Mouse (Mus musculus) forebrain, embryonic 12.5 days (tissue): Measurements from ENCODE around the gene Ccdc175. TPM values are rescaled to one million over a fixed set of nuclear protein-coding genes. Genes with fewer than 3 reads are reported as not detected.

Source experiments
- ATAC-seq: fragments of 200-750 bp; cut with Nextera tagmentation; 2 replicates; pipeline ENCODE4 v1.8.0; 2017; ENCODE audit warnings: moderate TSS enrichment; ENCODE audit not compliant: low FRiP score
- H3K27ac ChIP-seq: fragments of 300-500 bp; sonication (generic); 2 replicates; pipeline ENCODE4 v1.5.1; 2016; ENCODE audit warnings: mild to moderate bottlenecking
- H3K27me3 ChIP-seq: fragments of 300-500 bp; sonication (generic); 2 replicates; pipeline ENCODE4 v1.6.1; 2016; ENCODE audit warnings: mild to moderate bottlenecking
- H3K36me3 ChIP-seq: fragments of 300-500 bp; sonication (generic); replicated peaks from 2 replicates; pipeline ENCODE4 v1.6.1; 2016; ENCODE audit warnings: mild to moderate bottlenecking
- H3K4me1 ChIP-seq: fragments of 300-500 bp; sonication (generic); 2 replicates; pipeline ENCODE4 v1.6.1; 2016
- H3K4me2 ChIP-seq: fragments of 300-500 bp; sonication (generic); 2 replicates; pipeline ENCODE4 v1.6.1; 2016; ENCODE audit warnings: mild to moderate bottlenecking, moderate library complexity
- H3K4me3 ChIP-seq: fragments of 300-500 bp; sonication (generic); replicated peaks from 2 replicates; pipeline ENCODE4 v1.5.1; 2016; ENCODE audit warnings: mild to moderate bottlenecking
- H3K9ac ChIP-seq: fragments of 300-500 bp; sonication (generic); 2 replicates; pipeline ENCODE4 v1.6.1; 2016; ENCODE audit warnings: mild to moderate bottlenecking
- H3K9me3 ChIP-seq: fragments of 300-500 bp; sonication (generic); 2 replicates; pipeline ENCODE4 v1.6.1; 2016
- WGBS: fragments of 180-500 bp; shearing (Covaris S2); methylation state at CpG from one replicate; pipeline ENCODE4 v1.1.7; 2016; 5-methylcytosine and 5-hydroxymethylcytosine counted together
- polyA plus RNA-seq: library from polyadenylated mRNA; unstranded; fragments of >200 nt; fragmentation: Nextera tagmentation; extraction: Ambion mirVana; gene quantifications from 2 replicates; pipeline ENCODE4 v1.2.1, GENCODE M21; 2016

The Ccdc175 gene
- polyA plus RNA-seq, 1 experiment from 2014 or later, result not detected

DNA sequence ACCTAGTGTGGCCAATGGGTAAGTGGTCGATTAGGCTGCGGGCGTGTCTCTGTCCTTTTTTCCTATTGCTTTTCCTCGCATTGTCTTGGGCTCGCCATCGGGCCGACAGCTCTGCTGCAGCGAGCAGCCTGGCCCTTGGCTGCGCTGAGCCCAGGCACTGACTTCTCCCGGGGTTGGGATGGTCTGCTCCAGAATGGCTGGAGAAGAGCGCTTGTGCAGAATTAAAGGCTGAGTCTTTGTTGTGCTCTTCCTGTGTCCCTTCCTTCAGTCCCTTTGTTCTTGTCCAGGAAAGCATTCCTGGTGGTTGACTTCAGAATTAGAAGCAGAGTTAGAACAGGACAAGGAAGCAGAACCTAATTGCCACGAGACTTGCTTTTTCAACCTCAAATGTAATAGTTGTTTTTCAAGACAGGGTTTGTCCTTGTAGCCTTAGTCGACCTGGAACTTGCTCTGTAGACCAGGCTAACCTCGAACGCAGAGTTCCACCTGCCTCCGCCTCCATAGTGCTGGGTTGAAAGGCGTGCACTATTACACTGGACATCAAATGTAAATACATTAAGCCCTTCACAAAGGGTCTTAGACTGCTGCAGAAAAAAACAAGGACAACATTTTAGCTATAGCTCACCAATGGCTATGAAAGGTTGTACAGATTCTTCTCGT lies 98.5 kb downstream of the Ccdc175 start:
- H3K36me3 ChIP-seq, result peaks cover 7% of the 10 kb centered on the region
- H3K4me2 ChIP-seq, result peak overlapping the region; percentile 69
- peak overlapping the region; percentile 70 for H3K4me3 ChIP-seq
- no peaks in the 10 kb centered on the region for H3K27me3 ChIP-seq
- peaks cover 30% of the 10 kb centered on the region for H3K4me1 ChIP-seq
- peak overlapping the region; percentile 98 for H3K27ac ChIP-seq
- ATAC-seq, result no peak
- peak overlapping the region; percentile 84 for H3K9ac ChIP-seq
- H3K9me3 ChIP-seq, result no peaks in the 10 kb centered on the region
- whole genome bisulfite sequencing, result 1% methylated on average over 18 of the region's 18 CpGs

DNA sequence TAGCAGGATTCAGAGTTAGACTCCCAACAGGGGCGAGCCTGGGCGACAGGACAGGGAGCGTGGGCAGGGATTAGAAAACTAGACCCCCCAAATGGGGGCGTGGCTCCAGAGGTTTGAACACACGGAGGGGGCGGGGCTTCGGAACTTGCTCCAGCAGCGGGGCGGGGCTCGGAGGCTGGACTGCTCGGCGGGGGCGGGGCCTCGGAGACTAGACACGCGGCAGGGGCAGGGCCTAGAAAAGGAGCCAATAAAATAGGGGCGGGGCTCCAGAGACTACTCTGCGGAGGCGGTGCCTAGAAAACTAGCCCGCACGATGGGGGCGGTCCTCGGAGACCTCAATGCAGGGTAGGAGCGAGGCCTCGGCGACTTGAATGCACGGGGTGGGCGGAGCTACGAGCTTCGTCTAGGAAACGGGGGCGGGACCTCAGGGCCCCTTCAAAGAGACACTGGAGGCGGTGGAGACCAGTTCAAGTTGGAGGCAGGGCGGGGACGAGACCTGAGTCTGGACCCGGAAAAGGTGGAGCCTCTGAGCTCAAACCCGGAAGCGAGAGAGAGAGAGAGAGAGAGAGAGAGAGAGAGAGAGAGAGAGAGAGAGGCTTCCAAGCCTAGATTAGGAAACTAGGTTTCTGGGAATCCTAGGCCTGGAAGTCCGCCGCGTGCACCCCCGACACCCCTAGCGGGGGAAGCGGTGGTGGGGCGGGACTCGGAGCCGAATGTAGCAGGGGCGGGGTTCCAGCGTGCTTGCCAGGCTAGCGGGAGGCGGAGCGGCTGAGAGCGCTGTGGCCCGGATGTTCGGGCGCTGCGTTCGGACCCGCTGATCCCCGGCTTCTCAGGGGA lies 99.3 kb downstream of the Ccdc175 start, which contains the start of the genes L3hypdh and Jkamp:
Gene L3hypdh, minus strand, starts transcription at position 111 of the 837 bp plus-strand sequence.
Gene Jkamp, plus strand, starts transcription at position 261 of the 837 bp plus-strand sequence.
- WGBS, result under 1% methylated on average over 60 of the region's 60 CpGs
- H3K36me3 ChIP-seq, result peaks cover 3% of the 10 kb centered on the region; the same call in 1 of the 2 replicates
- ATAC-seq, result peak; percentile 97
- H3K9me3 ChIP-seq, result no peaks in the 10 kb centered on the region
- peak within 1 kb of the TSS; percentile 84 for H3K9ac ChIP-seq
- H3K4me3 ChIP-seq, result peak within 1 kb of the TSS; percentile 70
- peaks cover 30% of the 10 kb centered on the region for H3K4me1 ChIP-seq
- peak within 1 kb of the TSS; percentile 98 for H3K27ac ChIP-seq
- H3K27me3 ChIP-seq, result no peaks in the 10 kb centered on the region
- H3K4me2 ChIP-seq, result peak within 1 kb of the TSS; percentile 69

GRCm38 (mm10) chr12:72085024-72085328 lies 99.9 kb downstream of the Ccdc175 start:
- no peaks in the 10 kb centered on the region for H3K36me3 ChIP-seq
- H3K4me2 ChIP-seq, result peak overlapping the region; percentile 69
- H3K9ac ChIP-seq, result peak overlapping the region; percentile 52
- H3K27ac ChIP-seq, result peak overlapping the region; percentile 73
- no peaks in the 10 kb centered on the region for H3K9me3 ChIP-seq
- under 1% methylated on average over 31 of the region's 31 CpGs for WGBS
- H3K4me3 ChIP-seq, result peak overlapping the region; percentile 70
- H3K4me1 ChIP-seq, result peaks cover 30% of the 10 kb centered on the region
- no peak for ATAC-seq
- H3K27me3 ChIP-seq, result no peaks in the 10 kb centered on the region

DNA sequence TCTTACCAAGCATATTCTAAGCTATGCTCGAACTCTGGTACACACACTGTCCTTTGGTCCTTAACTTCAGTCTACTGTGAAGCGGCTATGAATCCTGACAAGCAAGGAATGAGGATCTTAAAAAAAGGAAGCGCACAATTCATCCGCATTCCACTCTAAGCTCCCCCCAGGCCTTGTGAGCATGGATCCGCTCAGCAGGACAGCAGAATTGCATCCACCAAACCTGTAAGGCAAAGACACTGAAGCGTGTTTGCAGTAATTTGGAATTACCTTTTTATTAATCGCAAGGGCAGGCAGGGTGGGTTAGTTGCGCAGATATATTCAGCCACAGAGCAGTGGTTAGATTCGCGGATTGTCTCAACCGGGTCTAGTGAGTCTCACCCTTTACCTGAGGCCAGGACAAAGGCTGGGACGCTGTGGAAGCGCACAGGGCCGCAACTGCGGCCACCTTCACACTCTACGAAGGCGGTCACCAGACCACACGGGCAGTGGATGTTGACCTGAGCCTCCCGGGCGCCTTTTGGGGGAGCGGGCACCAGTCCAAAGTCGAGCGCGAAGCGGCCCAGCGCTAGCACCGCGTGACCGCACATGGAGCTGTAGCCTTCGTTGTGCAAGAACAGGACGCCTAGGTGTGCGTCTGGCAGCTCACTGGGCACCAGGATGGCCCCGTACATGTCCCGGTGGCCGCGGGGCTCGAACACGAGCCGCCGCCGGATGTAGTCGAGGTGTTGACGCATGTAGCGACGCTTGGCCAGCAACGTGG lies 100.4 kb downstream of the Ccdc175 start:
- no peaks in the 10 kb centered on the region for H3K27me3 ChIP-seq
- peak overlapping the region; percentile 73 for H3K27ac ChIP-seq
- peaks cover 30% of the 10 kb centered on the region for H3K4me1 ChIP-seq
- no peaks in the 10 kb centered on the region for H3K9me3 ChIP-seq
- H3K36me3 ChIP-seq, result no peaks in the 10 kb centered on the region
- peak overlapping the region; percentile 70 for H3K4me3 ChIP-seq
- peak; percentile 5 for ATAC-seq
- H3K9ac ChIP-seq, result peak overlapping the region; percentile 52
- H3K4me2 ChIP-seq, result peak overlapping the region; percentile 69
- 3% methylated on average over 46 of the region's 46 CpGs for WGBS

- Histone ChIP-seq H3K27me3 (no peaks in the 10 kb centered on the region), H3K4me3 (no peak overlapping the region), H3K27ac (no peak overlapping the region), H3K36me3 (no peaks in the 10 kb centered on the region), H3K9ac (no peak overlapping the region), H3K4me2 (no peak overlapping the region), H3K9me3 (no peaks in the 10 kb centered on the region), H3K4me1 (peaks cover 30% of the 10 kb centered on the region)
- ATAC-seq, result no peak
- WGBS, result 87% methylated on average over 9 of the region's 9 CpGs
Observed at GRCm38 (mm10) chr12:72083265-72083664, 101.6 kb downstream of the Ccdc175 start.

DNA sequence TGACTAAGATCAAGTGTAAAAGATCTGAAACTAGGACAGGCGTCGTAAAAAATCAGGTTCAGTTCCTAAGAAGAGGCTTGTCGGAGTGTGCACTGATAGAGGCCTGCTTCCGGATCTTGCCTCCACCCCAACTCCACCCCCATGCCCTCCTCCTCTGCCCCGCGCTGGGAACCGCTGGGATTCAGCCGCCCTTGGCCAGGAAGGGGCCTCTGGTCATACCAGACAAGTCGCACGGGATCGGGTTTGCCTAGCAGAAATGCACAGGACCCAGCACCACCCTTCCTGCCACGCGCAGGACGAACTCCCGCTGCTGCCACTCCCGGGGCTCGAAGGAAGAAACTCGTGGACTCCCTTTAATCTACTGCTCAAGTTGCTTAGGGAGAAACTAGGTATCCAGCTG lies 102.5 kb downstream of the Ccdc175 start:
- Histone ChIP-seq H3K4me1 (peaks cover 21% of the 10 kb centered on the region), H3K27ac (no peak overlapping the region), H3K4me2 (peak overlapping the region; percentile 24; the same call in 1 of the 2 replicates), H3K27me3 (no peaks in the 10 kb centered on the region), H3K9me3 (no peaks in the 10 kb centered on the region), H3K4me3 (no peak overlapping the region), H3K36me3 (no peaks in the 10 kb centered on the region), H3K9ac (0 out of 2 replicates have a peak overlapping the region, but pooled peaks have one; percentile 1)
- WGBS, result 42% methylated on average over 18 of the region's 18 CpGs
- ATAC-seq, result no peak

DNA sequence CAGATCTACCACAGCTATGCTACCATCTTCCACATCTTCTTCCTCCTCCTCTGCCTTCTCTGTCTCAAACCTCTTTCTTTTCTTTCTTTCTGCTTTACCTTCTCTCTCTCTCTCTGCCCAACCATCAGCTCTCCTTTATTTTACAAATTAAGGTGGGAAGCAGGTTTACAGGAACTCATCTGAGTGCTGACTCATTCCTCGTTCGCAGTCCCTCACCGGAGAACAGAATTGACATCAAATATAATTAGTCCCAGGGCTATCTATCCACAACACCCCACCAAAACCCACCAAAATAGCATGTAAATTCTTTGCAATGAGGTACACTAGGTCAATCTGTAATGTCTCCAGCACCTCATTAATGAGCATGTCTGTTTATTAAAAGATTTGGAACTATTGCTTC lies 102.9 kb downstream of the Ccdc175 start:
- Histone ChIP-seq H3K4me2 (no peak overlapping the region), H3K27ac (no peak overlapping the region), H3K9me3 (no peaks in the 10 kb centered on the region), H3K4me1 (peaks cover 19% of the 10 kb centered on the region), H3K9ac (no peak overlapping the region), H3K36me3 (no peaks in the 10 kb centered on the region), H3K4me3 (no peak overlapping the region), H3K27me3 (no peaks in the 10 kb centered on the region)
- ATAC-seq, result no peak
- 84% methylated on average over 3 of the region's 3 CpGs for WGBS

DNA sequence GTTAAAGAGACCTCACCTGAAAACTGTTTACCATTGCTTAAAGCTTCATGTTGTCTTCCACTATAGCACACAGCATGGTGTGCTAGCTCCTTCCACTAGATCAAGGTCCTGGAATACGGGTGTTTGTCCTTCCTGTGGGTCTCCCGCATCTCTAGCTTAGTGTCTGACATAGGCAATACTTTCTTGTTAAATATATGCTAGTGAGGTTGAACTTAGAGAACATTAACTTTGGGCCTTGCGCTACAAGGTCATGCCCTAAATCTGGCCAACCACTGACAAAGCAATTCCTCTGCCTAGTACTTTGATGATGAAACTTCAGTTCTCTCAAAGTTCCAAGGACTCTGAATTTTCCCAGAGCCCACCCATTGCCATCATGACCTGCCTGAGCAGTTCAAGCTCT lies 106.6 kb downstream of the Ccdc175 start:
- Histone ChIP-seq H3K4me2 (no peak overlapping the region), H3K27ac (no peak overlapping the region), H3K9ac (no peak overlapping the region), H3K4me1 (peaks cover 7% of the 10 kb centered on the region; the same call in 1 of the 2 replicates), H3K27me3 (no peaks in the 10 kb centered on the region), H3K36me3 (no peaks in the 10 kb centered on the region), H3K9me3 (no peaks in the 10 kb centered on the region), H3K4me3 (no peak overlapping the region)
- no peak for ATAC-seq
- WGBS, result 89% methylated on average over 3 of the region's 3 CpGs

DNA sequence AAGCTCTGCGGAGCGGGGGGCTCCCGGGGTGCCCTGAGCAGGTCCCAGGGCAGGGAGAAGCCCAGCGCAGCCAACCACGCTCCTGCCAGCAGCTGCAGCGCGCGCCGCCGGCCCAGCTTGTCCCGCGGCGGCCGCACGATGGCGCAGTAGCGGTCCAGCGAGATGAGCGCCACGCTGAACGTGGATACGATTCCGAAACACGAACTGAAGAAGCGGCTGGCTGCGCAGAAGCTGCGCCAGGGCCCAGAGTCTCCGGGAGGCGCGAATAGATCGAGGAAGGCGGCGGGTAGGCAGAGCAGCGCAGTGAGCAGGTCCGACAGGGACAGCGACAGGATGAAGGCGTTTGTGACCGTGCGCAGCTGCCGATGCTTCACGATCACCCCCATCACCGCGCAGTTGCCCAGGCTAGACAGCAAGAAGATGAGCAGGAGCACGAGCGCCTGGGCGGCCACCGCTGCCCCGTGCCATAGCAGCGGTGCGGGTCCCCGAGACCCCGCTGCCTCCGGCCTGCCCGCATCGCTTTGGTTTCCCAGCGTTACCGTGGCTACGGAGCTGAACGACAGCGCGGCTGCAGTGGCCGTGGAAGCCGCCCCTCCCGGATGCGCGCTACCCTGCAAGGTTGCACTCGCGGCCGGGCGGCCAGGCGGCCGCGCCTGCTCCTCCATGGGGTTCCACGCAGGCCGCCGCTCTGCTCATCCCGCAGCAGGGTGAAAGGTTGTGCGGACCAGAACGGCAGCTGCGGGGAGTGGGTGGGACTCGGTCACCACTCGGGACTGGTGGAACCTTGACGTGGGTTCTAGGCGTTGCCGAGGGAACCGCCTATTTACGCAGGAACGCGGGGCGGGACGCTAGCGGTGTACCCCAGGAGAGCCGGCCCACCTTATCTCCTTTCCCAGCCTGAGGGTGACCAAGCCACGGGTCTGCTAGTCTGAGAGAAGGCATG lies 114.2 kb downstream of the Ccdc175 start, which contains the start of gene Gpr135:
Gene Gpr135, minus strand, starts transcription at position 799 of the 943 bp plus-strand sequence.
- ATAC-seq, result peak; percentile 87
- H3K4me2 ChIP-seq, result peak within 1 kb of the TSS; percentile 97
- H3K4me3 ChIP-seq, result peak within 1 kb of the TSS; percentile 69
- H3K27ac ChIP-seq, result peak within 1 kb of the TSS; percentile 74
- H3K36me3 ChIP-seq, result no peaks in the 10 kb centered on the region
- no peaks in the 10 kb centered on the region for H3K9me3 ChIP-seq
- WGBS, result under 1% methylated on average over 94 of the region's 94 CpGs
- peaks cover 21% of the 10 kb centered on the region for H3K27me3 ChIP-seq
- peaks cover 10% of the 10 kb centered on the region for H3K4me1 ChIP-seq
- peak within 1 kb of the TSS; percentile 71 for H3K9ac ChIP-seq

DNA sequence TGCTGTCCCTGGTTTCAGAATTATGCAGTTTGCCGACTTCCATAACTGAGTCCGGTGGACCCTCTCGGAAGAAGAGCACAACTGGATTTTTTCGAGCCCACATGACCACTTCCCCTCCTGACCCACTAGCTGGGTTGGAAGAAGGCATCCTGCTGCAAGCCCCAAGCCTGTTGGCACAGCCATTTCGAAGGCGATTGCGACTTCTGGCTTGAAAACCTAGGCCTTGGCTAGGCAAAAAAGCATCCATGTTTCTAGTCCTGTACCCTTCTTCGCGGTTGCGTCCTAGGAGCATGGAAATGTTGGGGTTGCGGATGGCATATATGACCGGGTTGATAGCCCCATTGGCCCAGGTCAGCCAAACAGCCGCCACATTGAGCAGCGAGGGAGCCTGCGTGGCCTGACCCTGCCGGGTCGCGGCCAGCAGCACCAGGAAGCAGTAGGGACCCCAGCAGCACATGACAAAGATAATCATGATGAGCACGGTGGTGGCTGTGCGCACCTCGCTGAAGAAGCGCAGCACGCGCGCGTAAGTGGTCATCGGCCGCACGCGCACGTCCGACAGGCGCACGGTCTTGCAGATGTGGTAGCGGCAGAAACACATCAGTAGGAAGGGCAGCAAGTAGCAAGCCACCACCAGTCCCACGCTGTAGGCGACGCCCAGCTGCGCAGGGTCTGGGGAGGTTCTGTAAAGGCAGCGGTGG lies 115.1 kb downstream of the Ccdc175 start:
- no peaks in the 10 kb centered on the region for H3K9me3 ChIP-seq
- H3K4me1 ChIP-seq, result peaks cover 10% of the 10 kb centered on the region
- H3K9ac ChIP-seq, result peak overlapping the region; percentile 71
- ATAC-seq, result no peak; the same call in none of the 2 replicates
- no peak overlapping the region for H3K27ac ChIP-seq
- peaks cover 21% of the 10 kb centered on the region for H3K27me3 ChIP-seq
- H3K36me3 ChIP-seq, result no peaks in the 10 kb centered on the region
- 4% methylated on average over 40 of the region's 40 CpGs for WGBS
- peak overlapping the region; percentile 97 for H3K4me2 ChIP-seq
- peak overlapping the region; percentile 69 for H3K4me3 ChIP-seq

- Histone ChIP-seq H3K9me3 (no peaks in the 10 kb centered on the region), H3K9ac (no peak overlapping the region), H3K36me3 (no peaks in the 10 kb centered on the region), H3K4me3 (no peak overlapping the region), H3K4me1 (no peaks in the 10 kb centered on the region), H3K4me2 (no peak overlapping the region), H3K27ac (no peak overlapping the region), H3K27me3 (no peaks in the 10 kb centered on the region)
- ATAC-seq, result no peak
- WGBS, result 73% methylated on average over 1 of the region's 1 CpGs
Observed at GRCm38 (mm10) chr12:72057780-72058179, 127.0 kb downstream of the Ccdc175 start.
